Comparison of ENCODE assay signal across 9 mouse cellular contexts in the genomic region with DNA sequence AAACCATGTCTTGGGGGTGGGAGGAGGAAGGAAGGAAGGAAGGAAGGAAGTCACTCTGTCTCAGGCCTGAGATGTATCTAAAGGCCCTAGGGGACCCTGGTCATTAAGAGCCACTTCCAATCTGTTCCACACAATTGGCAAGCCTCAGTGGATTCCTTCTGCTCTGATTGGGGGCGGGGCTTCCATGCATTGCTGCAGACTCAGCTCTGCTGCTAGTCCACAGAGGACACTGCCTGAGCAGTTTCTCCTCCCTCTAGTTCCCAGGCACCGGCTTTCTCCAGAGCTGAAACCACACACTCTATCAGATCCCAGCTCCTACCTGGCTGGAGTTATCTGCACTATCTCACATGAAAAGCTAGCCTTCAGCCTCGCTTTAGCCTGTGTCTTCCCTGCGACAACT. TPM values are rescaled to one million over a fixed set of nuclear protein-coding genes. Genes with fewer than 3 reads are reported as not detected.
DNase-seq lines count a peak whose midpoint lies in the region; ATAC-seq and TF ChIP-seq lines count a peak whose summit lies in the region.
"Had no signal": no experiment of that assay in that cellular context is flagged by ENCODE, and none has a peak within 500 bp of the region (broad histone marks: within the 10 kb centered on the region; RNA-seq: fewer than 3 reads in every experiment).

No protein-coding gene starts in this region.

- H3K4me3 ChIP-seq in intestine, embryonic 14.5 days (ENCODE audit: low read depth, low read length), result no peak overlapping the region
- H3K4me3 ChIP-seq in intestine, postnatal 0 days (ENCODE audit: low read depth, low read length), result no peak overlapping the region
- no peak overlapping the region for H3K4me3 ChIP-seq in hindbrain, embryonic 12.5 days

- no peaks in the 10 kb centered on the region for H3K27me3 ChIP-seq in intestine, embryonic 14.5 days (replicated peaks; ENCODE audit: control insufficient read depth, insufficient read depth, low read length)
- no peaks in the 10 kb centered on the region for H3K27me3 ChIP-seq in intestine, postnatal 0 days (replicated peaks; ENCODE audit: control insufficient read depth, insufficient read depth, low read length)
- no peaks in the 10 kb centered on the region for H3K27me3 ChIP-seq in hindbrain, embryonic 12.5 days

- H3K9me3 ChIP-seq in intestine, embryonic 14.5 days (ENCODE audit: control insufficient read depth, low read length), result peaks cover 9% of the 10 kb centered on the region; the same call in 1 of the 2 replicates
- H3K9me3 ChIP-seq in intestine, postnatal 0 days (ENCODE audit: control insufficient read depth), result no peaks in the 10 kb centered on the region
- H3K9me3 ChIP-seq in hindbrain, embryonic 12.5 days (replicated peaks), result peaks cover 10% of the 10 kb centered on the region; the same call in 1 of the 2 replicates

- DNase-seq in intestine, embryonic 14.5 days (ENCODE audit: low spot score), result no peak
- DNase-seq in brain, embryonic 14.5 days (ENCODE audit: low read depth), result peak; percentile 42
- peak; percentile 69 for DNase-seq in kidney, postnatal 14 days
- no peak for DNase-seq in adrenal gland, postnatal 14 days
- no peak for DNase-seq in frontal cortex, postnatal 25 days (ENCODE audit: low spot score in 2 of 2)
- DNase-seq in left cerebral cortex, adult 18-20 months (ENCODE audit: low spot score in 2 of 2), result no peak
- DNase-seq: cerebellum, adult 2 months had no signal

- TF ChIP-seq CTCF in intestine, postnatal 0 days (IDR thresholded peaks at IDR 0.05; ENCODE audit: low read depth), result no peak
- TF ChIP-seq CTCF in brain, embryonic 14.5 days (IDR thresholded peaks at IDR 0.05; ENCODE audit: borderline replicate concordance, extremely low read depth, insufficient read depth, insufficient read length), result no peak

- peak; percentile 43; the same call in 1 of the 2 replicates for ATAC-seq in intestine, embryonic 14.5 days (replicated peaks; ENCODE audit: low FRiP score, low TSS enrichment, low read depth)
- ATAC-seq in intestine, postnatal 0 days, result no peak
- ATAC-seq in hindbrain, embryonic 12.5 days (ENCODE audit: low FRiP score), result peak; percentile 53; the same call in 1 of the 2 replicates

- no peak overlapping the region for H3K27ac ChIP-seq in intestine, embryonic 14.5 days (ENCODE audit: low read depth)
- no peak overlapping the region for H3K27ac ChIP-seq in intestine, postnatal 0 days (ENCODE audit: low read depth, low read length)
- H3K27ac ChIP-seq in hindbrain, embryonic 12.5 days, result 0 out of 2 replicates have a peak overlapping the region, but pooled peaks have one; percentile 30

- WGBS in intestine, embryonic 14.5 days, result 55% methylated on average over 4 of the region's 4 CpGs
- WGBS in intestine, postnatal 0 days, result 66% methylated on average over 4 of the region's 4 CpGs
- WGBS in hindbrain, embryonic 12.5 days, result 60% methylated on average over 4 of the region's 4 CpGs

- no peaks in the 10 kb centered on the region for H3K36me3 ChIP-seq in intestine, embryonic 14.5 days (ENCODE audit: control insufficient read depth, insufficient read depth, low read length)
- H3K36me3 ChIP-seq in intestine, postnatal 0 days (ENCODE audit: control insufficient read depth, insufficient read depth), result no peaks in the 10 kb centered on the region
- H3K36me3 ChIP-seq in hindbrain, embryonic 12.5 days, result no peaks in the 10 kb centered on the region

- H3K4me2 ChIP-seq in intestine, embryonic 14.5 days (ENCODE audit: low read length), result no peak overlapping the region
- no peak overlapping the region for H3K4me2 ChIP-seq in intestine, postnatal 0 days (replicated peaks; ENCODE audit: low read depth)
- H3K4me2 ChIP-seq in hindbrain, embryonic 12.5 days (replicated peaks), result no peak overlapping the region; the same call in 1 of the 2 replicates

- H3K9ac ChIP-seq in intestine, embryonic 14.5 days (ENCODE audit: low read length), result no peak overlapping the region
- no peak overlapping the region for H3K9ac ChIP-seq in intestine, postnatal 0 days (ENCODE audit: low read depth, low read length)
- no peak overlapping the region for H3K9ac ChIP-seq in hindbrain, embryonic 12.5 days

- TF ChIP-seq POLR2A in brain, embryonic 14.5 days (IDR thresholded peaks at IDR 0.05; ENCODE audit: borderline replicate concordance, extremely low read depth, insufficient read depth, insufficient read length, poor library complexity, severe bottlenecking), result no peak

- peaks cover 12% of the 10 kb centered on the region for H3K4me1 ChIP-seq in intestine, embryonic 14.5 days (replicated peaks; ENCODE audit: control insufficient read depth, insufficient read depth, low read length)
- H3K4me1 ChIP-seq in intestine, postnatal 0 days (replicated peaks; ENCODE audit: control insufficient read depth, insufficient read depth, low read length), result no peaks in the 10 kb centered on the region
- peaks cover 20% of the 10 kb centered on the region for H3K4me1 ChIP-seq in hindbrain, embryonic 12.5 days

RNA-seq across cellular contexts. Expression of a gene that starts 21.8 kb away (rescaled TPM):
- polyA plus RNA-seq in intestine, embryonic 14.5 days (2014; fragmentation: Nextera tagmentation; extraction: Ambion mirVana), result 5.6 and 6.9 TPM in 2 replicates
- 0.52 and 0.58 TPM in 2 replicates for polyA plus RNA-seq in intestine, postnatal 0 days (2015; fragmentation: Nextera tagmentation; extraction: Ambion mirVana)
- polyA plus RNA-seq in brain, embryonic 14.5 days (2012; rRNA removed), result 34.9 and 50.5 TPM in 2 replicates
- polyA plus RNA-seq in hindbrain, embryonic 12.5 days (2016; fragmentation: Nextera tagmentation; extraction: Ambion mirVana), result 13.9 and 14.3 TPM in 2 replicates
- total RNA-seq in adrenal gland, postnatal 14 days (2021), result 4.0 and 4.1 TPM in 2 replicates
- total RNA-seq in left cerebral cortex, adult 18-20 months (2021), result 10 to 100 TPM; 38.0 to 38.3 TPM

Comparison
In these comparisons a context has a peak if more than half of its experiments do, and no peak if none do; other contexts are left out.
1. DNase-seq: peak in brain, embryonic 14.5 days (single experiment) and kidney, postnatal 14 days (single experiment); none in intestine, embryonic 14.5 days (single experiment), adrenal gland, postnatal 14 days (single experiment), frontal cortex, postnatal 25 days (0 of 2) and left cerebral cortex, adult 18-20 months (0 of 2).